Mouse (Mus musculus) urinary bladder, postnatal 36 days (tissue): Measurements from ENCODE around the gene Gm9918.

Experiments used
- DNase-seq, 2 experiments: peaks; one replicate each; pipeline ENCODE4 v3.0.0; 2022; ENCODE audit warnings: low spot score in 2 of 2, mixed read lengths in 1 of 2

Gm9918 gene

DNA sequence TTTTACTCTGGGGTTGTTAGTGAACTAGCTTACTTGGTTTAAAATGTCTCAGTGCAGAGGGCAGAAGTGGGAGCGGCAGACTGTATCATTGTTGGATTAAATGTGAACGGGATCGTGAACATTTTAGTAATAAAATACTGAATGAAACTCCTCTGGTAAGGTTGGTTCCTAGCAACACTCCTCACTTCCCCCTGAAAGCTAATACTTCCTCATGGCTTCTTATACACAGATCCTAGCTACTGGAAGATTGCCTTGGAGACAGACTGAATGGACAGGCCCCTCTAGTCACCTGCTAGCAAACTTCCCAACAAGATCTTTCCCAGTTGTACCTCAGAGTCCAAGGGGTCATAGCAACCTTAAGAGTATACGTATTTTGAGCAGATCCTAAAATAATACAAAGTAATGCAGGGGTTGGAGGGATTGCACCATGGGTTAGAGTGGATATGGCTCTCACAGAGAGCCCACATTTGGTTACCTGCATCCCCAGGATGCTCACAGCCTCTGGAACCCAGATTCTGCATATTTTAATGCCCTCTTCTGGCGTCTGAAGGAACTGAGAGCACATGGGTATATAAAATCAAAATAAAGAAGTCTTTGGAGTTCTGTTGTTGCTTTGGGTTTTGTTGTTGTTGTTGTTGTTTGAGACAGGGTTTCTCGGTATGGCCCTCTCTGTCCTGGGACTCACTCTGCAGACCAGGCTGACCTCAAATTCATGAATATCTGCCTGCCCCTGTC is 3.8 kb downstream of the Gm9918 start:
- no peak for DNase-seq

DNA sequence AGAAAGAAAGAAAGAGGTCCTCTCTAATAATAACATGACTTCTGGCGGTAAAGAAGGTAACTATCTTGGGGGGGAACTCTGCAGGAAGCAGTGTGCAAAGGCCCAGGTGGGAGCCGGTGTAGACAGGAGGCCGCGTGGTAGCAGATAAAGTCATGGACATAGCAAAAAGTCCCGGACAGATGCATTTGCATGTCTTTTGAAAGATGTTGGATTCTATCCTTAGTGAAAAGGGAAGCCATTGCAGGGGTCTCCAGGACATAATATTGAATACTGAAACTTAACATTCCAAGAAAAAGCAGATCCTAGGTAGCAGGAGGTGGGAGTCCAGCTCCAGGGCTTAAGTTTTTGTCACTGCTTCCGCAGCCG is 8.3 kb downstream of the Gm9918 start:
- no peak for DNase-seq

DNA sequence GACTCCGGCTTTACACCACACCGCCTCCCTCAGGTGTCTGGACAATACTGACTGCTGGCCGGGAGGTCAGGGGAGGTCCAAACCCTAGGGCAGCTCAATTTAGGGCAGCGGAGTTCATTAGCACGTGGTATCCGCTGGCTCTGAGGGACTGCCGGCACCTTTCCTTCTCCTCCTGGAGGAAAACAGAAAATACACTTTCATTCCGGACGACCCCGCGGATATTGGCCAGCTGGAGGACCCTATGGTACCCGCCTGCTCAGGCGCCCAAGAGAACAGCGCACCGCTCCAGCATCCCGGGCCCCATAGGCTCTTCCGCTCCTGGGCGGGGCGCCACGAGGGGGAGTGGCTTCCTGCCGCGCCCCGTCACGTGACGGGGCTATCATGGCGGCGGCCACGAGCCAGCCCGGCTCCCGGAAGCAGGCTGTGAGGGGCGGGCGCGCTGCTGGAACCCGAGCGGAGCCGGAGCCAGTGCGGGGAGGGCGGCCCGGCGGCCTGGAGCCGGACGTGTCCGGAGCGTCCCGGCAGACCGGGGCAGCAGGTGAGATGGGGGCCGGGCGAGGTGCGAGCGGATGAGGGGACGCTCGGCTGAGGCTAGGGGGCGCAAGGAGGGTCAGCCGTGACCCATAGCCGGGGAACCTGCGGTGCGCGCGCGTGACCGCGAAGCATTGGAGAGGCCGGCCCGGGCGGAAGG is 8.9 kb downstream of the Gm9918 start, which contains the start of gene Mfsd5:
Mfsd5 (plus strand) TSS at position 363 of the 691 bp plus-strand sequence.
- peak; percentile 81 to 85 for DNase-seq

DNA sequence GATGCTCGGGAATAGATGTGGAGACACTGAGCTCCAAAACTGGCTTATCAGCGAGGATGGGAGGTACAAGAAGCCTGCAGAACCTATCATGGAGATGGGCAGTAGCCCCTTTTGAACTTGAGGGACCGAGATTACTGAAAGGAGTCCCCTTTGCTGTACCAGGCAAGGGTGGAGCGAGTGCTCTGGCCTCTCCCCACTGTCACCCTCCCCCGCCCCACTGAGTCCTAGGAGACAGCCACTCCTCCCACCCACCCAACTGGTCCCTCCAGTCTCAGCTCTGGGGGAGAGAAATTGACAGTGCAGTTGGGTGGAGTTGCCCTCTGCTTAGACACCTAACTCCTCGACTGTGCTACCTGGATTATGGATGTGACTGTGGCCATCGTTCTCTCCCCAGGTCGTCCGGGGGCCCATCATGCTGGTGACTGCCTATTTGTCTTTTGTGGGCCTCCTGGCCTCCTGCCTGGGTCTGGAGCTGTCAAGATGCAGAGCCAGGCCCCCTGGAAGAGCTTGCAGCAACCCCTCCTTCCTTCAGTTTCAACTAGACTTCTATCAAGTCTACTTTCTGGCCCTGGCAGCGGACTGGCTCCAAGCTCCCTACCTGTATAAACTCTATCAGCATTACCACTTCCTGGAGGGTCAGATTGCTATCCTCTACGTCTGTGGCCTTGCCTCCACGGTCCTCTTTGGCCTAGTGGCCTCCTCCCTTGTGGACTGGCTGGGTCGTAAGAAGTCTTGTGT is 9.6 kb downstream of the Gm9918 start:
- no peak for DNase-seq

DNA sequence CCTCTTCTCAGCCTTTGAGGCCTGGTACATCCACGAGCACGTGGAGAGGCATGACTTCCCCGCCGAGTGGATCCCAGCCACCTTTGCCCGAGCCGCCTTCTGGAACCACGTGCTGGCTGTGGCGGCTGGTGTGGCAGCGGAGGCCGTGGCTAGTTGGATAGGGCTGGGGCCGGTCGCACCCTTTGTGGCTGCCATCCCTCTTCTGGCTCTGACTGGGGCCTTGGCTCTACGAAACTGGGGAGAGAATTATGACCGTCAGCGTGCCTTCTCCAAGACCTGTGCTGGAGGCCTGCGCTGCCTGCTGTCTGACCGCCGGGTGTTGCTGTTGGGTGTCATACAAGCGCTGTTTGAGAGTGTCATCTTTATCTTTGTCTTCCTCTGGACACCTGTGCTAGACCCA is 10.3 kb downstream of the Gm9918 start:
- DNase-seq, result no peak

DNA sequence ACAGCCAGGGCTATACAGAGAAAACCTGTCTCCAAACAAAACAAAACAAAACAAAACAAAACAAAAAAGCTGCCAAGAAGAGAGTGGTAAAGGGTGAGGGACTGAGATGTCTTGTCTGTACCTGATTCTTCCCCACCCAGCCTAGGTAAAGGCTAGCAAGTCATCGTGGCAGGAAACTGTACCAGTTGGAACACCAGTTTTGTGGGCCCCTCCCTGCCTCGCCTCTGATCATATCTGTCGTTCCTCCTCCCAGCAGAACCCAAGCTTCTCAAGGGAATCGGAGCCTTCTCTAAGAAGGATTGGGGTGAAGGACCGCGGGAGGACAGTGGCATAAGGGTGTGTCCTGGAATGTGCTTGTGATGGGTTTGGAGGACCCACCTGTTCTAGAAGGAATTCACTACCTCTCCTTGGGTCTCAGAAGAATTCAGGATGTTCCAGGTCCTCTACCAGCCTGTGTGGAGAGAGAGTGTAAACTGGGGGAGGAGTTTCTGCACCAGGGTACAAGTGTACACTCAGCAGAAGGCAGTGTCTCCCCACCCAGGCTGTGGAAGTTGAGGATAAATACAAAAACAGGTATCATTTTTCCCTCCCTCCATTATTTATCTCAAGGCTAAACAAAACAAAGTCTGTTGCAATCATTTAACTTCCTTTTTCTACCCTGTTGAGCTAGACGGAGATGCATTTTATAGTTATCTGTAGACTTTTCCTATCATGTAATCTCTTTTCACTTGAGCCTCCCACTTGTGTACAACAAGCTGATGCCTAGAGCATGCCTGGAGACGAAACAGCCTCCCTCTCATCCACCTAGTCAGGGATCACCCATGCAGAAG is 12.3 kb downstream of the Gm9918 start:
- peak; percentile 60 to 64 for DNase-seq

DNA sequence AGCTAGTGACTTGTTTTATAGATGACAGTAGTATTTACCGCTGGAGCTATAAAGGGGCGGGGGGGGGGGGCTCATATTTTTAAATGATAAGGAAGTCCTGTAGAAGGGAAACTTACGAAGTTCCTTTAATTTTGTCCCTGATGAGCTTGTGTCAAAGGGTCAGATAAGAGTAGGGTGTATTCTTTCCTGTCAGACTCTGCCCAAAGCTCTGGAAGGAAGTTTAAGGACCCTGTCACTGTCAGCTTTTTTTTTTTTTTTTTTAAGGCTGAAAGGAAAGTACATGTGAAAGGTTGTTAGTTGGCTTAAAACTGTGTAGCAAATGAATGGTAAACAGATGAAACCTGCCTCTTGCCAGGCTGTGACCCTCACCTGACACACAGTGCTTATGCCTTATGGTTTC is 13.3 kb downstream of the Gm9918 start:
- DNase-seq, result no peak

DNA sequence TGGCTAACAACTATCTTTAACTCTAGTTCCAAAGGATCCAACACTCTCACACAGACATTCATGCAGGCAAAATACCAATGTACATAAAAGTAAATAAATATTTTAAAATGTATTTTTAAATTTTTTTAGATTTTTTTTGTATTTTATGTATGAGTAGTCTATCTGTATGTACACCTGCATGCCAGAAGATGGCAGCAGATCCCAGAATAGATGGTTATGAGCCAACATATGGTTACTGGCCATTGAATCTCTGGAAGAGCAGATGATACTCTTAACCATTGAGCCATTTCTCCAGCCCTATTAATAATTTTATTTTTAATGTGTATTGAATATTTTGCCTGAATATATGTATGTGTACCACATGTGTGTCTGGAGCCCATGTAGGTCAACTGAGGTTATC is 17.0 kb downstream of the Gm9918 start:
- DNase-seq, result no peak

DNA sequence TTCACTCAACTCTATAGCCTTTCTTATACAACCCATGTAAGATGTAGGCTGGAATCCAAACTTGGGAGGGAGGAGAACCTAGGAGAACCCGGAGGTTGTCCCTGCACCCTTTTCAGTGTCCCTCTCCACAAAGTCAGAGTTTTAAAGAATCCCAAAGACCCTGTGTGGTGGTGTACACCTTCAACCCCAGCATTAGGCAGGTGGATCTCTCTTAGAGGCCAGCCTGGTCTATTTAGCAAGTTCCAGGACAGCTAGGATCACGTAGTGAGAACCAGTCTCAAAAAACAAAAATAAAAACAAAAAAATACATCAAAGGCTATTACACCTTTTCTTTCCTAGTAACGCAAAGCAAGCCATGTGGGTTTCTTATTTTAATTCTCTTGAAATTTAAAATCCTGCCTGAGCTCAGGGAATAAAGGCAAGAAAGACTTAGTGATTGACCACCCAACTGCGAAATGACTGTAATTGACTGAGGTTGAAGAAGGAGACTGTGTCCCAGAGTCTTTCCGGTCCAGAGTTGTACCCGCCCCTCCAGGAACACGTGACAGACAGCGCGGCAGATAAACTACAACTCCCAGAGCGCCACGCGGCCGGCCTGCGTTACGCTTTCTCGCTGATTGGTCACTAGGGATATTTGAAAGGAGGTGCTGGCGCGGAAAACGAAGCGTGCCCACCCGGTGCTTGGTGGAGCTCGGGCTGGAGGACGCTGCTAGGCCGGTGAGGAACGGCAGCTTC is 25.4 kb downstream of the Gm9918 start, which contains the start of gene Espl1:
Espl1 (plus strand) TSS at position 634 of the 735 bp plus-strand sequence.
- peak; percentile 91 to 95 for DNase-seq

DNA sequence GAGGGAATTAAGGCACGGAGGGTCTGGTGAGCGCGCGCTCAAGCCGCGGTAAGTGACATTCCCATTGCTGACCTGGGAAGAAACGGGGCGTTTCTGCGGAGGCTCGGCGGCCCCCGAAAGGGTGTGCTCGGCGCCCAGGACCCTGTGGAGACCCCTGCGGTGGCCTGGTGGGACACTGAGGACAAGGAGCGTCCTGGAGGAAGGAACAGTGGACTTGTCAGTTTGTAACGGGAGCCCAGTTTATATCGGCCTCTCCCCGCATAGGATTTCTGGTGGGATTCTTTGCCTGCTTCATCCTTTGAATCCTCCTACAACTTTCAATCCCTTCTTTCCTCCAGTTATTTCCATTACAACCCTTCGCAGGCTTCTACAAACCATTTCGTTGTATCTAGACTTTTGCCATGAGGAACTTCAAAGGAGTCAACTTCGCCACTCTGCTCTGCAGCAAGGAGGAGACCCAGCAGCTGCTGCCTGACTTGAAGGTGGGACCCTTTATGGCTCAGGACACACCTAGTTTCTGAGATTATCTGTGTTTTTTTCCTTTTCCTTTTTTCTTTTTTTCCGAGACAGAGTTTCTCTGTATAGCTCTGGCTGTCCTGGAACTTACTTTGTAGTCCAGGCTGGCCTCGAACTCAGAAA is 26.1 kb downstream of the Gm9918 start:
- no peak for DNase-seq

DNA sequence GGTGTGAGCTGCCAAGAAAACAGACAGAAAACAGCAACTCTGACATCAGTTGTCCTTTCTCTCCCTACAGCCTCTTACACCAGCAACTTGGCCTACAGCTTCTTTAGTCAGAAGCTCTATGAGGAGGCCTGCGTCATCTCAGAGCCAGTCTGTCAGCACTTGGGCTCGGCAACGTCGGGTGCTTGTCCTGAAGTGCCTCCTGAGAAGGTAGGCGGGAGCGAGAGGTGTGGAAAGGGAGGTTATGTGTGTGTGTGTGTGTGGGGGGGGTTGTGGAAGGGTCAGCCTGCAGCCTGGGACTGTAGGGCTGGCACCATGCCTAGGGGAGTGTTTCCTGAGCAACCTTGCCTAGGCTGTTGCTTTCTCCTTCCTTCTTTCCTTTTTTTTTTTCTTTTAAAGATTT is 32.2 kb downstream of the Gm9918 start:
- DNase-seq, result no peak

DNA sequence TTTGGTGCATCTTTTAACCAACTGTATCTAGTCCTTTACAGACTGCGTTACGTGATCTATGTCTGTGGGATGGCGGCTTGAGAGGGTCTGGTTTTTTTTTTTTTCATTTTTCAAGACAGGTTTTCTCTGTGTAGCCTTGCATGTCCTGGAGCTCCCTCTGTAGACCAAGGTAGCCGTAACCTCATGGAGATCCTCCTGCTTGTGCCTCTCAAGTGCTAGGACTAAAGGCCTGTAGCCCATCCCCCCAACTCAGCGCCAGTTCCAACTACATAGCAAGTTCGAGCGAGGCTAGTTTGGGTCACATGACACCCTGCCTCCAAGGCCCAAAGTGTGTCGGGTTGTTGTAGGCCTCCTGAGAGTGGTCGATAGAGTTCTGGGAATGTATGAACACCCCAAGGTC is 38.4 kb downstream of the Gm9918 start:
- no peak for DNase-seq

DNA sequence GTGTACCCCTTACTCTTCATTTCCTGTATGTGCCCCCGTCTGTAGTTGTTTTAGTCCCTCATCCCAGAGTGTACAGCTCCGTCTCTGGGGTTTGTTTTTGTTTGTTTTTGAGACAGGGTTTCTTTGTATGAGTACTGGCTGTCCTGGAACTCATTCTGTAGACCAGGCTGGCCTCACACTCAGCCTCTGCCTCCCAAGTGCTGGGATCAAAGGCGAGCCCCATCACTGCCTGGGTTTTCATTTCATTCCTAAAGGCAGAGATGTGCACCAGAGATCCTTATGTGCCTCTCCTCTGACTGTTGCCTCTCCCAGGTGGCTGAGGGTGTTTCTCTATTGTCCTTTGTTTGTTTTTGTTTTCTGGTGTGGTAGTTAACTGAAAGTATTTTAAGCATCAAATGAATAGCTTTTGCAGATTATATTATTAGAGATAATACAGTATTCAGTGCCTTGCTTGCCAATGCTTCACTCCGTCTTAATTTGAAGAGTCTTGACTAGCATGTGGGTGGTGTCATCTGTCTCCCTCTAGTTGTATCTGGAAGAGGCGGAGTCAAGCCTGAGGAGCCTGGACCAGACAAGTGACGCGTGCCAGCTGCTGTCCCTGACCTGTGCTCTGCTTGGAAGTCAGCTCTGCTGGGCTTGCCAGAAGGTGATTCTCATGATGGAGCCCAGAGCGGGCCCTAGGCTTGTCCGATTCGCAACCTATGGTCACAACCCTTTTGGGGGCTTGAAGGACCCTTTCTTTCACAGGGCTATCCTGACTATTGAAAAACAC is 39.9 kb downstream of the Gm9918 start:
- peak in 1 of 2 experiments; percentile 66 for DNase-seq

DNA sequence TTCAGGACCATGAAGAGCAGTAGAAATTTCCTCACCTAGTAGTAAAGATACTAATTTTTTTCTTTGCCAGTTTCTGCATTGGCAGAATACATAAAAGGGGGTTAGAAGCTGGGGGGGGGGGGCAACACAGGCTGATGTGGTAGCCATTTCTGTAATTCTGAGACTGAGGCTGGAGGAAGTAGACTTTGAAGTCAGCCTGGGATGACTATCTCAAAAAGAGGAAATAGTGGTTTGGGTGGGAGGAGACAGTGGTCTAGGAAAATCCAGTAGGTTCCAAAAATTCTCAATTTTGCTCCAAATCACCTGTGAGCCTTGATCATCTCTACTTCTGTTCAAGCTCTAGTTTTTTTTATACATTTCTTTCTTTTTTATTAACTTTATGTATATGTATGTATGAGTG is 41.1 kb downstream of the Gm9918 start:
- no peak for DNase-seq

DNA sequence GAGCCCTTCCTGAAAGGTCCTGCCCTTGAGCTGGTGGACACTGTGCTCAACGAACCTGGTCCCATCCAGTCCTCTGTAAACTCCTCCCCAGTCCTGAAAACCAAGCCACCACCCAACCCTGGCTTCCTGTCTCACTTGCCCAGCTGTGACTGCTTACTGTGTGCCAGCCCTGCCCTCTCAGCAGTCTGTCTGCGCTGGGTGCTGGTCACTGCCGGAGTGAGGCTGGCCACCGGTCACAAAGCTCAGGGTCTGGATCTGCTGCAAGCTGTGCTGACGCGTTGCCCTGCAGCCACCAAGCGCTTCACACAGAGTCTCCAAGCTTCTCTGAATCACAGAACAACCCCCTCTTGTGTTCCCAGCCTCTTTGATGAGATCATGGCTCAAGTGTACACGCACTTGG is 44.9 kb downstream of the Gm9918 start:
- DNase-seq, result no peak

DNA sequence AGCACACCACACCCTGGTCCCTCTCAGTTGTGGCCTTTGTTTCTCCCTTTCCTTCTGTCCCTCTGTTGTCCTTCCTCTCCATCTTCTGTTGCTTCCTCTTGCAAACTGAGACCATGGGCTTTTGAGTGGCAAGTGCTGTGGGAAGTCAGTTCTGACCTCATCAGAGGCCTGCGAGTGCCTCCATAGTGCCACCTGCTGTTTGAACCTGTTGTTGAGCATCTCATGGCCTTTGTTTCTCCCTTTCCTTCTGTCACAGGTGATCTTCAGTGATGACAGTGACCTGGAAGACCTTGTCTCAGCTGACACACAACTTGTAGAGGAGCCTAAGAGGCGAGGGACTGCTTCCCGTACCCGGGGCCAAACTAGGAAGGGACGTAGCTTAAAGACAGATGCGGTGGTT is 45.9 kb downstream of the Gm9918 start:
- peak; percentile 49 to 64 for DNase-seq
